Mouse (Mus musculus) embryonic fibroblast, embryonic 13.5 days (primary cell): Measurements from ENCODE around the gene Fbxw11.

Experiments
- CTCF ChIP-seq: IDR thresholded peaks from 2 replicates; pipeline ENCODE4 v1.5.1; 2011; ENCODE audit warnings: mild to moderate bottlenecking, control low read depth, low read length, moderate library complexity, borderline replicate concordance; ENCODE audit not compliant: insufficient read depth
- POLR2A ChIP-seq: IDR thresholded peaks from 2 replicates; pipeline ENCODE4 v1.6.1; 2011; ENCODE audit warnings: low read depth, mild to moderate bottlenecking, control low read depth, low read length, moderate library complexity

- TF ChIP-seq POLR2A (no peak), CTCF (no peak)
Measured at GRCm38 (mm10) chr11:32633542-32633941, 9.0 kb upstream of the Fbxw11 start.
